Mouse (Mus musculus): Measurements from ENCODE around the gene Olfr982.

- TF ChIP-seq CTCF (IDR thresholded peaks at IDR 0.05; ENCODE audit: low read depth) (no peak), EP300 (optimal IDR thresholded peaks at IDR 0.05) (no peak)
These were observed 19.9 kb downstream of the Olfr982 start, which contains the start of gene Olfr983 for GRCm38 (mm10) chr9:40093495-40093894.

All from stomach, postnatal 0 days (tissue).